Mouse (Mus musculus) G1E (cell line): ENCODE results near the gene Myo18a.

Source experiments
- CTCF ChIP-seq: IDR thresholded peaks from 2 replicates; pipeline ENCODE4 v1.5.1; 2012; ENCODE audit warnings: low read depth, low read length, inconsistent platforms, mixed read lengths
- GATA1 ChIP-seq: IDR thresholded peaks from 2 replicates; pipeline ENCODE4 v1.6.1; 2012; ENCODE audit warnings: borderline replicate concordance, low read length, inconsistent platforms, mixed read lengths

DNA sequence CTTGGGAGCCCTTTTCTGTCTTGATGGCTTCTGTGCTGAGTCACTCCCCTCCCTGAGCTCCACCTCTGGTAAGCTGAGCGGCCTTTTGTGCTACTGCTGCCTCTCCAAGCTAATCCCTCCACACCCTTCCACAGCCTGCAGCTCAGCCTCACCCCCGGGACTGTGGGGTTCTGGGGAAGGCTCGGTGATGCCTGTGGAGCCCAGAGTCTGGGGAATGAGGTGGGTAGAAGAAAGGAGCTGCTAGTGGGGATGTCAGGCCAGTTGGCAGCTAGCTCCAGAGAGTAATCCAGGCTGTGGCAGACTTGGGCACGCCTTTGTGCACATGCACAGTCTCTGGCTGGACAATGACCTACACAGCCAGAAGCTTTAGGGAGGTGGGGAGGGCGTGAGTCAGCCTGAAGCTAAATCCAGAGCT lies 45.0 kb downstream of the Myo18a start:
- no peak for TF ChIP-seq CTCF
- TF ChIP-seq GATA1: no peak
